Mouse (Mus musculus): ENCODE results near the gene Xylt2. TPM values are rescaled to one million over a fixed set of nuclear protein-coding genes. Genes with fewer than 3 reads are reported as not detected.
"Not testable (repeated sequence)": the region's sequence is repeated elsewhere in the genome, so short reads cannot be mapped to it uniquely, and the experiment has no call there.

The Xylt2 gene
- total RNA-seq (2021): 10 to 100 TPM; 17.1 to 18.6 TPM

DNA sequence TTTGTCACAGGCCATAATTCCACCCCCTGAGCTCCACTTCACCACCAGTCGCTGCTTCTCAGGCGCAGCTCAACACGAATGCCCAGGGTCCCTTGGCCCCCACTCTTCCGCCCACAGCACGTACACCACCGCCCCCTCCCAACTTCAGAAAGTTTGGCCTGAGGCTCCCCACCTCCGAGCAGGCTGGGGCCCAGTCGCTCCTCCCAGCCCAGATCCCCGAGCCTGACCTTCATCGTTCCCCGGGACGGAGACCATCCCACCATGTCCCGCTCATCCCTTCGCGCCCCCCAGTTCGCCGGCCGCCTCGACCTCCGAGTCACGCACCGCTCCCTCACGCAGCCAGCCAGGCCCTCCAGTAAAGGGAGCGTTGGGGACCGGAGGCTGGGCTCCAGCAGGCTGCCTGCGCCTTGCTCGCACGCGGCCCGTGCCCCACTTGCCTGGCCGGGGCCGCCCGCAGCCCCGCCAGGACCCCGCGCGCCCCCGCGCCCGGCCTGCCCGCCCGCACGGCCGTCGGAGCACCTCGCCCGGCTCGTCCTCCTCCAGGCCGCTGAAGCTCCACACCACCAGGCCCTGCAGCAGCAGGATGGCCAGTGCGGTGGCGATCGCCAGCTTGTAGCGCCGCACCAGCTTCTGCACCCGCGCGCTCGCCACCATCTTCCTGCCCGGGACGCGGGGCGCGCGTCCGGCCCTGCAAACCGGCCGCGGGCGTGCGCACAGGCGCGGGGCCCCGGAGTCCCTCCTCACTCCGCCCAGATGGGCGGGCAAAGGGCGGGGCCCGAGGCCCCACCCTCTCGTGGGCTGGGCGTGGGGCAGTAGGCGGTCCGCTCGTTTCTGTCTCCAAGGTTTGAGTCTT, at the start of gene Xylt2:
Gene Xylt2, minus strand, starts transcription at position 762 of the 853 bp plus-strand sequence.
- intact Hi-C loops (cut with DNase I): no loop called here

GRCm38 (mm10) chr11:94719216-94719615, 41.9 kb upstream of the Xylt2 start:
- DNase-seq: no peak
- intact Hi-C loops (cut with DNase I): loop anchor here (5.0 kb wide), 1 partner anchor 87 kb away; no protein-coding TSS in a partner anchor

More for the DNA sequence above, at the start of gene Xylt2:
- peak; percentile 94 to 95 for DNase-seq

GRCm38 (mm10) chr11:94718113-94718909, 41.0 kb upstream of the Xylt2 start:
- intact Hi-C loops (cut with DNase I): loop anchor here (5.0 kb wide), 1 partner anchor 86 kb away; no protein-coding TSS in a partner anchor
- DNase-seq: peak; percentile 15 to 25

- intact Hi-C loops (cut with DNase I): loop anchor here (5.0 kb wide), 1 partner anchor 85 kb away; no protein-coding TSS in a partner anchor
- DNase-seq: peak; percentile 15 to 34
Measured at GRCm38 (mm10) chr11:94717239-94717638, 39.9 kb upstream of the Xylt2 start.

- intact Hi-C loops (cut with DNase I): loop anchor here (5.0 kb wide), 1 partner anchor 84 kb away; no protein-coding TSS in a partner anchor
- DNase-seq: peak; percentile 66 to 68
Measured at GRCm38 (mm10) chr11:94716754-94717153, 39.4 kb upstream of the Xylt2 start.

DNA sequence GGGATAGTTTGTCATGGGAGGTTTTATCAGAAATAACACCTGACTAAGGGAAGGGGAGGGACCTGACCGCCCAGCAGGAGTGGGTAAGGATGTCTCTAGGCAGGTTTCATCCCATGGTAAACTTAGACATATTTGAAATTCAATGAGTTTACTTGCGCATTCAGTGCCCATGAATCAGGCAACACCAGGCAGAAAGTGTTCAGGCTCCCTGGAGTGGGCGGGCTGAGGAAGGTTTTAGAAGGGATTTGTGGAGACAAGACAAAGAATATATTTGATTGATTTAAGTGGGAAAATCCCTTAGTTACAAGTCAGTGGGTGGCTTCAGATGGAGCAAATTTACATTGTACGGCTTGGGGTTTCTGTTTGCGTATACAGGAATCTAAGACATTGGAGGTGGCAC, 38.3 kb upstream of the Xylt2 start:
- no peak for DNase-seq
- intact Hi-C loops (cut with DNase I): loop anchor here (5.0 kb wide), 1 partner anchor 83 kb away; no protein-coding TSS in a partner anchor

- DNase-seq: peak in 1 of 2 experiments; percentile 21
- intact Hi-C loops (cut with DNase I): loop anchor here (2.0 kb wide), 1 partner anchor 31 kb away; no protein-coding TSS in a partner anchor
Measured at GRCm38 (mm10) chr11:94713246-94713860, 36.0 kb upstream of the Xylt2 start.

GRCm38 (mm10) chr11:94704472-94704871, 27.2 kb upstream of the Xylt2 start, which contains the start of gene Gm11541:
Gene Gm11541 (minus strand): TSS chr11:94704499.
- no peak for DNase-seq
- intact Hi-C loops (cut with DNase I): no loop called here

GRCm38 (mm10) chr11:94704020-94704419, 26.7 kb upstream of the Xylt2 start:
- DNase-seq: no peak
- intact Hi-C loops (cut with DNase I): no loop called here

- intact Hi-C loops (cut with DNase I): no loop called here
Measured at GRCm38 (mm10) chr11:94702216-94702610, 24.9 kb upstream of the Xylt2 start.

GRCm38 (mm10) chr11:94701401-94702215, 24.3 kb upstream of the Xylt2 start:
- intact Hi-C loops (cut with DNase I): no loop called here

More at GRCm38 (mm10) chr11:94702216-94702610, 24.9 kb upstream of the Xylt2 start:
- no peak for DNase-seq

GRCm38 (mm10) chr11:94699399-94699798, 22.1 kb upstream of the Xylt2 start:
- intact Hi-C loops (cut with DNase I): no loop called here
- DNase-seq: no peak

More at GRCm38 (mm10) chr11:94701401-94702215, 24.3 kb upstream of the Xylt2 start:
- DNase-seq: no peak

- intact Hi-C loops (cut with DNase I): no loop called here
Measured at GRCm38 (mm10) chr11:94697703-94698464, 20.6 kb upstream of the Xylt2 start.

DNA sequence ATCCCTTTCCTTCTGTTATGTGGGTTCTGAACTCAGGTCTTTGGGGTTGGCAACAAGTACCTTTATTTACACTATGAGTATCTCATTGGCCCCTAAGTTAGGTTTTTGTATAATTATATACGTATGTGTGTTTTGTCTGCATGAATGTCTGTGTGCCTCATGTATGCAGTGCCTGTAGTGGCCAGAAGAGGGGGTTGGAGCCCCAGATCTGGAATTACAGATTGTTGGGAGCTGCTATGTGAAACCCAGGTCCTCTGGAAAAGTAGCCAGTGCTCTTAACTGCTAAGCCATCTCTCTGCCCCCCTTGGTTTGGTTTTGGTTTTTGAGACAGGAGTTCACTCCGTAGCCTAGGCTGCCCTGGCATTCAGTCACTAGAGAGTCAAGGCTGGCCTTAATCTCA, 19.8 kb upstream of the Xylt2 start:
- intact Hi-C loops (cut with DNase I): no loop called here
- DNase-seq: no peak

More at GRCm38 (mm10) chr11:94697703-94698464, 20.6 kb upstream of the Xylt2 start:
- DNase-seq: no peak

DNA sequence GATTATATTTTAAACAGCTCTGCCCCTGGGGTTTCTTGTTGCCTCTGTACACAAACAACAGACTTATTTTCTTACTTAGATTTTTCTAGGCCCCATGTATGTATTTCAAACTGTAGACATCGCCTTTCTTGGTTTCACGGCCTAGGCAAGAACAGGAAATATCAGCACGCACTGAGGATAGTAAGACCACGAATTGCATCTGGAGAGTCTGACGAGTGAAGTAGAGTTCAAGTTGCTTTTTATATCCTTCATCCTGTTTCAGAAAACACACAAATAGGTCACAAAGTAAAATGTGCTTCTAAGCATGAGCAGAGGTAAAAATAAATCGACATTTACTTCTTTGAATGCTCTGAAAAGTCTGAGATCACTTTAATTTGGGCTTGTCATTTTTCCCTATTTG, 18.2 kb upstream of the Xylt2 start:
- intact Hi-C loops (cut with DNase I): no loop called here

DNA sequence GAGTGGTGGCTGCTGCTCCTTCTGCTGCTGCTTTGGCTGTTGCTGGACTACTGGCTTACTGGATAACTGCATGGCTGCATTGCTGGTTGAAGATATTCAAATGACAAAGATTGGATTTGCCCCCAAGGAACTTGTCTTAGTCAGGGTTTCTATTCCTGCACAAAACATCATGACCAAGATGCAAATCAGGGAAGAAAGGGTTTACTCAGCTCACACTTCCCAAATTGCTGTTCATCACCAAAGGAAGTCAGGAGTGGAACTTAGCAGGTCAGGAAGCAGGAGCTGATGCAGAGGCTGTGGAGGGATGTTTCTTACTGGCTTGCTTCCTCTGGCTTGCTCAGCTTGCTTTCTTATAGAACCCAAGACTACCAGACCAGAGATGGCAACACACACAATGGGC, 15.2 kb upstream of the Xylt2 start:
- intact Hi-C loops (cut with DNase I); DNase-seq: not testable (repeated sequence)

More for the DNA sequence above, 18.2 kb upstream of the Xylt2 start:
- no peak for DNase-seq

DNA sequence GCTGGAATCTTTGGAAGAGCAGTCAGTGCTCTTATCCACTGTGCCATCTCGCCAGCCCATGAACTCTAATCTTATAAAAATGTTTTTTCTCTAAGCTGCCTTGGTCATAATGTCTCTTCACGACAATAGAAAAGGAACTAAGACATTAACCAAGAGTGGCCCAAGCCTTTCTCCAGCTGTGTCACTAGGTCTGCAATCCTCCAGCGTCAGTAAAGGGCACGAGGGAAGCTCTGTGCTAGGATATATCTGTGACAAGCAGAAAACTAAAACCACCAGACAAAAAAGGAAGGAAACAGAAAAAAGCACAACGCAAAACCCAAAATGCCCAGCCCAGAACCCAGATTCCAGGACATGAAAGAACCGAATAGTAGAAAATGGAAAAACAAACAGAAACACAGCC, 9.9 kb upstream of the Xylt2 start:
- DNase-seq: no peak
- intact Hi-C loops (cut with DNase I): no loop called here

- intact Hi-C loops (cut with DNase I): loop anchor here (2.0 kb wide), 1 partner anchor 30 kb away; no protein-coding TSS in a partner anchor
- no peak for DNase-seq
Measured at GRCm38 (mm10) chr11:94682427-94682826, 5.1 kb upstream of the Xylt2 start.

DNA sequence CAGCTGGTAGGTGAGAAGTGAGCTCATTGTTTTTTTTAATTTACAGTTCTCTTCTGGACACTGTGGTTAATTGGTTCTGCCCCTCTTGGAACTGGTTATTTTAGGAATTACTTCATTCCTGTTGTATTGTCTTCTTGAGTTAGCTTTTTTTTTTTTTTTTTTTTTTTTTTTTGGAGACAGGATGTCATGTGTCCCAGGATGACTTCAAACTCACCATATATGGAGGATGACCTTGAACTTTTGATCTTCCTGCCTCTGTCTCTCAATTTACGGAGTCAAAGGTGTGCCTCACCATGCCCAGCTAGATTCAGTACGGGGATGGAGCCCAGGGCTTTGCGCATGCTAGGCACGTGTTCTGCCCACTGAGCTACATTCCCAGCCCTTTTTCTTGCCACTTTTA, 4.3 kb upstream of the Xylt2 start:
- intact Hi-C loops (cut with DNase I): loop anchor here (2.0 kb wide), 1 partner anchor 31 kb away; no protein-coding TSS in a partner anchor

More for the DNA sequence above, 4.3 kb upstream of the Xylt2 start:
- no peak for DNase-seq
